Mouse (Mus musculus) hindbrain, embryonic 13.5 days (tissue): Measurements from ENCODE around the gene Tmem176b. TPM values are rescaled to one million over a fixed set of nuclear protein-coding genes. Genes with fewer than 3 reads are reported as not detected.
A peak's percentile ranks its signal among the peaks of the same experiment; 100 is the strongest.
"Not testable (repeated sequence)": the region's sequence is repeated elsewhere in the genome, so short reads cannot be mapped to it uniquely, and the experiment has no call there.

ENCODE experiments used
- ATAC-seq: fragments of 200-750 bp; cut with Nextera tagmentation; 2 replicates; pipeline ENCODE4 v1.8.0; 2017; ENCODE audit warnings: moderate TSS enrichment; ENCODE audit not compliant: low FRiP score
- H3K27ac ChIP-seq: fragments of 300-500 bp; sonication (generic); 2 replicates; pipeline ENCODE4 v1.5.1; 2015; ENCODE audit warnings: inconsistent platforms, mild to moderate bottlenecking, moderate library complexity
- H3K27me3 ChIP-seq: fragments of 300-500 bp; sonication (generic); 2 replicates; pipeline ENCODE4 v1.6.1; 2015; ENCODE audit warnings: mild to moderate bottlenecking, inconsistent platforms
- H3K36me3 ChIP-seq: fragments of 300-500 bp; sonication (generic); 2 replicates; pipeline ENCODE4 v1.6.1; 2015; ENCODE audit warnings: mild to moderate bottlenecking, inconsistent platforms
- H3K4me1 ChIP-seq: fragments of 300-500 bp; sonication (generic); replicated peaks from 2 replicates; pipeline ENCODE4 v1.6.1; 2015; ENCODE audit warnings: inconsistent platforms
- H3K4me2 ChIP-seq: fragments of 300-500 bp; sonication (generic); 2 replicates; pipeline ENCODE4 v1.6.1; 2015; ENCODE audit warnings: inconsistent platforms, mild to moderate bottlenecking, moderate library complexity
- H3K4me3 ChIP-seq: fragments of 300-500 bp; sonication (generic); 2 replicates; pipeline ENCODE4 v1.5.1; 2015; ENCODE audit warnings: mild to moderate bottlenecking, inconsistent platforms
- H3K9ac ChIP-seq: fragments of 300-500 bp; sonication (generic); 2 replicates; pipeline ENCODE4 v1.6.1; 2015; ENCODE audit warnings: mild to moderate bottlenecking, inconsistent platforms
- H3K9me3 ChIP-seq: fragments of 300-500 bp; sonication (generic); 2 replicates; pipeline ENCODE4 v1.6.1; 2016; ENCODE audit warnings: inconsistent platforms
- WGBS: fragments of 180-500 bp; shearing (Covaris S2); methylation state at CpG from one replicate; pipeline ENCODE4 v1.1.7; 2015; 5-methylcytosine and 5-hydroxymethylcytosine counted together
- polyA plus RNA-seq: library from polyadenylated mRNA; unstranded; fragments of >200 nt; fragmentation: Nextera tagmentation; extraction: Ambion mirVana; gene quantifications from 2 replicates; pipeline ENCODE4 v1.2.1, GENCODE M21; 2015

Gene Tmem176b
- polyA plus RNA-seq, 1 experiment from 2014 or later = 118 TPM

- Histone ChIP-seq H3K4me1 (peaks cover 47% of the 10 kb centered on the region), H3K27ac (no peak overlapping the region), H3K9ac (no peak overlapping the region), H3K4me2 (peak overlapping the region; percentile 59; the same call in 1 of the 2 replicates), H3K27me3 (no peaks in the 10 kb centered on the region), H3K4me3 (no peak overlapping the region), H3K36me3 (peaks cover 30% of the 10 kb centered on the region), H3K9me3 (no peaks in the 10 kb centered on the region)
- 81% methylated on average over 6 of the region's 6 CpGs for WGBS
- ATAC-seq = no peak
Measured at GRCm38 (mm10) chr6:48838321-48839080, 2.8 kb downstream of the Tmem176b start.

GRCm38 (mm10) chr6:48837516-48837915 lies 3.8 kb downstream of the Tmem176b start:
- Histone ChIP-seq H3K4me3 (no peak overlapping the region), H3K9ac (no peak overlapping the region), H3K4me1 (peaks cover 45% of the 10 kb centered on the region), H3K27me3 (no peaks in the 10 kb centered on the region), H3K9me3 (no peaks in the 10 kb centered on the region), H3K36me3 (peaks cover 38% of the 10 kb centered on the region), H3K4me2 (no peak overlapping the region), H3K27ac (no peak overlapping the region)
- ATAC-seq = no peak
- 81% methylated on average over 7 of the region's 7 CpGs for WGBS

DNA sequence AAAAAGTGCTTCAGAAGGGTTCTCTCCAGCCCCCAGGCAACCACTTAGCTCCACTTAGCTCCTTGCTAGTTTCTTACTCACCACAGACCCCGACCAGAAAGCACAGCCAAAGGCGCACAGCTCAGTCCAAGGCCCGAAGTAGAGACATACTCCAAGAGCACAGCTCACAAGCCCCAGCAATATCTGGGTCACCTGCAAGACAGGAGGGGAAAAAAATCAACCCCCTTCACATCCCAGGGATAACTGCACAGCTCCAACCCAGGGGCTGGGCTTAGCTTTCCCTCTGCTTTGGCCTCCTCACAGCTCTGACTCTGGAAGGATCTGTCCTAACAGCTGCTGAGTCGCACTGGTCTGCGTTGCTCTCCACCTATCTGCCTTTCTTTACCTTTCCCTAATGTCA lies 5.2 kb downstream of the Tmem176b start:
- Histone ChIP-seq H3K27me3 (no peaks in the 10 kb centered on the region), H3K27ac (no peak overlapping the region), H3K9ac (no peak overlapping the region), H3K36me3 (peaks cover 38% of the 10 kb centered on the region), H3K4me2 (no peak overlapping the region), H3K4me3 (no peak overlapping the region), H3K4me1 (peaks cover 32% of the 10 kb centered on the region), H3K9me3 (no peaks in the 10 kb centered on the region)
- ATAC-seq = no peak
- 89% methylated on average over 5 of the region's 5 CpGs for WGBS

DNA sequence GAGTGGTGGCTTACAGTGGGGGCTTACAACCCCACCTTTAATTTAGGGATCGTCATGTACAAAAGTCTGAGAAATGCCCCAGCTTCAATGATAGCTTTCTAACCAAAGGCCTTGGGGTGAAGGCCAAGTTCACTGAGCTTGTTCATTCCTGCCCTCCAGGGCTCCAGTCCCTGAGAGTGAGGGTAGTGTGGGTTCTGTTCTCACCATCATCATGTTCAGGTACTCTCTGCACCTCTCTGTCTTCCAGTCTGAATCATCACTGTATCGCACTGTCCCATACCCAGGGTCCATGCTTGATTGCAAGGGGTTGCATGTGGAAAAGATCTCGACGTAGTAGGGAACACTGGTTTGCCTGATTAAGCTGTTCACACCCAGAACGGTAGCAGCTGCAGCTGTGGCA lies 6.1 kb downstream of the Tmem176b start:
- H3K4me1 ChIP-seq = peaks cover 23% of the 10 kb centered on the region
- H3K4me3 ChIP-seq = no peak overlapping the region
- WGBS = 86% methylated on average over 5 of the region's 5 CpGs
- no peaks in the 10 kb centered on the region for H3K9me3 ChIP-seq
- no peak overlapping the region for H3K27ac ChIP-seq
- no peaks in the 10 kb centered on the region for H3K27me3 ChIP-seq
- no peak overlapping the region for H3K9ac ChIP-seq
- H3K4me2 ChIP-seq = no peak overlapping the region
- peaks cover 38% of the 10 kb centered on the region for H3K36me3 ChIP-seq
- no peak for ATAC-seq

DNA sequence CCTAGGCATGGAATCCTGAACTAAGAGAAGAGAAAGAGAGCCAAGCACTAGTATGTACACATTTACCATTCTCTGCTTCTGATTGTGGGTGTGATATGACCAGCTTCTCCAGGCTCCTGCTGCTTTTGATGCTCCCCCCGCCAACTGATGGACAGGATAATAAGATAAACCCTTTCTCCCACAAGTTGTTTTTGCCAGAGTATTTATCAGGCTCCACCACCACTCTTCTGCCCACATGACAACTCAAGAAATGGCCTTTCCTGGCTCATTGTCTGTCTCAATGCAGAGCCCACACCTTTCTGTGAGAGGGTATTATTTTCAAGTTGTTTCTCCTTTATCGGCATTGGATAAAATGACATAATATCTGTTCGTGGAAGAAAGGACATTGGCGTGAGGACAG lies 7.8 kb downstream of the Tmem176b start:
- no peak overlapping the region for H3K27ac ChIP-seq

GRCm38 (mm10) chr6:48832426-48832825 lies 8.9 kb downstream of the Tmem176b start:
- no peak for ATAC-seq
- Histone ChIP-seq H3K27me3 (0 out of 2 replicates have a peak, but pooled peaks cover 3% of the 10 kb centered on the region), H3K27ac (no peak overlapping the region), H3K4me1 (no peaks in the 10 kb centered on the region), H3K36me3 (peaks cover 35% of the 10 kb centered on the region), H3K9me3 (no peaks in the 10 kb centered on the region), H3K4me2 (no peak overlapping the region), H3K4me3 (no peak overlapping the region), H3K9ac (no peak overlapping the region)
- 91% methylated on average over 1 of the region's 1 CpGs for WGBS

More for the DNA sequence above, 7.8 kb downstream of the Tmem176b start:
- H3K9ac ChIP-seq = no peak overlapping the region
- 94% methylated on average over 4 of the region's 4 CpGs for WGBS
- H3K9me3 ChIP-seq = no peaks in the 10 kb centered on the region
- no peak overlapping the region for H3K4me3 ChIP-seq
- no peak overlapping the region for H3K4me2 ChIP-seq
- peaks cover 38% of the 10 kb centered on the region for H3K36me3 ChIP-seq
- 0 out of 2 replicates have a peak, but pooled peaks cover 3% of the 10 kb centered on the region for H3K27me3 ChIP-seq
- ATAC-seq = no peak
- peaks cover 5% of the 10 kb centered on the region for H3K4me1 ChIP-seq

GRCm38 (mm10) chr6:48831141-48831540 lies 10.2 kb downstream of the Tmem176b start:
- no peak for ATAC-seq
- Histone ChIP-seq H3K9me3 (no peaks in the 10 kb centered on the region), H3K27ac (no peak overlapping the region), H3K4me1 (no peaks in the 10 kb centered on the region), H3K27me3 (0 out of 2 replicates have a peak, but pooled peaks cover 3% of the 10 kb centered on the region), H3K36me3 (peaks cover 33% of the 10 kb centered on the region), H3K4me3 (no peak overlapping the region), H3K4me2 (no peak overlapping the region), H3K9ac (no peak overlapping the region)
- 80% methylated on average over 5 of the region's 5 CpGs for WGBS

DNA sequence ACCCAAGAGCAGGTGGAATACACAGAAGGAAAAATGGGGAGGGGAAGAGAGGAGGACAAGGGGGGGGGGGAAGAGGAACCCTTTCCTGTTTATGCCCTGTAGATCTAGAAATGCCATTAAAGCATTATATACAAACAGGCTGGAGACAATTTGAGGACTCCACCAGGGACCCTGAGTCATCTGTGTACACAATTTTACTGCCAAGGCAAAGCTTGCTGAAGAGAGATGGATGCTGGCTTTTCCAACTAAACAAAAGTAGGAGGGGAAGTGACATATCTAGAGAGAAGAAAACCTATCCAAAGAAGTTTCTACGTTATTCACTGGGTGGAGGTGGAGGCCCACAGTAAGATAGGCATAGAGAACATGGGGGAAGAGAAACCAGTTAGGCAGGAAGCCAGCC lies 11.1 kb downstream of the Tmem176b start:
- Histone ChIP-seq H3K36me3 (peaks cover 25% of the 10 kb centered on the region), H3K27me3 (0 out of 2 replicates have a peak, but pooled peaks cover 3% of the 10 kb centered on the region), H3K27ac (no peak overlapping the region), H3K4me2 (no peak overlapping the region), H3K4me1 (no peaks in the 10 kb centered on the region), H3K9me3 (no peaks in the 10 kb centered on the region), H3K9ac (no peak overlapping the region), H3K4me3 (no peak overlapping the region)
- no peak for ATAC-seq
- WGBS = 74% methylated on average over 1 of the region's 1 CpGs

- Histone ChIP-seq H3K9ac (no peak overlapping the region), H3K4me1 (no peaks in the 10 kb centered on the region), H3K9me3 (no peaks in the 10 kb centered on the region), H3K4me3 (no peak overlapping the region), H3K36me3 (peaks cover 19% of the 10 kb centered on the region), H3K27me3 (0 out of 2 replicates have a peak, but pooled peaks cover 3% of the 10 kb centered on the region), H3K4me2 (no peak overlapping the region), H3K27ac (no peak overlapping the region)
- ATAC-seq = no peak
Measured at GRCm38 (mm10) chr6:48829651-48830050, 11.6 kb downstream of the Tmem176b start.

DNA sequence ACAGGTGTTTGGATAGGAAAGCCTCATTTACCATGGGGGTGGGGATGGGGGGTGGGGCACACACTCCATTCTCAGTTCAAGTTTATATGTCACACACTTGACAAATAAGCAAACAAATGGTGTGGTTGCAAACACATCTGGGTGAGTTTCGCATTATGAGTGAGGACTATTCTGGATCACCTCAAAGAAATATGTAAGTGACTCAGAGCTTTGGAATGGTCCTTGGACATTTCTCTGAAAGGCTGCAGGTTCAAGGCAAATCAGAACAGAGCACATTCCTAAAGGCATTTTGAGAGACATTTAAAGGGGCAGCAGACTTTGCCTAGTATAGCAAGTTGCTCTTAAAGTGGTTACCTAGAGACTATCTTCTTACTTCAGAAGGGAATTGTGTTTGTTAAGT lies 12.3 kb downstream of the Tmem176b start:
- no peak for ATAC-seq
- Histone ChIP-seq H3K4me2 (no peak overlapping the region), H3K9me3 (no peaks in the 10 kb centered on the region), H3K36me3 (peaks cover 13% of the 10 kb centered on the region), H3K27me3 (0 out of 2 replicates have a peak, but pooled peaks cover 3% of the 10 kb centered on the region), H3K4me1 (no peaks in the 10 kb centered on the region), H3K27ac (no peak overlapping the region), H3K9ac (no peak overlapping the region), H3K4me3 (no peak overlapping the region)
- WGBS = 90% methylated on average over 1 of the region's 1 CpGs

DNA sequence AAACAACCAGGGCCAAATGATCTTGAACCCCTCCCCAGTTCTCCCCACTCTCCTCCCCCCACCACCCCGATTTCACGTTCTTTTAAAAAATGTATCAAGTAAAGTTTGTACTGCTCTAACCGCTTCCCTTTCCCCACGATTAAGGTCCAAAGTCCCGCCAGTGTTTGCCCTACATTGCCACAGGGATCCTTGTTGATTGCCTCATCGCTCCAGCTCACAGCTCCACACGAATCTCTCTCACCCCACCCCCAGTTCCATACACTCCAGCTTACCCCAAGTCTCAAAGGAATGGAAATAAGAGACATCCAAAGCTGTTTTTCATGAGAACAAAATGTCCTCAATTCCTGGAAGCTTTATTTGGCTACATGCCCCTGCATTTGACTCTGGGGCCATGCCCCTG lies 16.3 kb downstream of the Tmem176b start:
- H3K27me3 ChIP-seq = 0 out of 2 replicates have a peak, but pooled peaks cover 3% of the 10 kb centered on the region
- no peak overlapping the region for H3K9ac ChIP-seq
- no peak overlapping the region for H3K4me2 ChIP-seq
- H3K27ac ChIP-seq = no peak overlapping the region
- H3K36me3 ChIP-seq = no peaks in the 10 kb centered on the region
- H3K9me3 ChIP-seq = no peaks in the 10 kb centered on the region
- 74% methylated on average over 7 of the region's 7 CpGs for WGBS
- no peaks in the 10 kb centered on the region for H3K4me1 ChIP-seq
- no peak overlapping the region for H3K4me3 ChIP-seq
- no peak for ATAC-seq

GRCm38 (mm10) chr6:48821991-48822785 lies 19.1 kb downstream of the Tmem176b start:
- H3K4me3 ChIP-seq, H3K4me1 ChIP-seq, H3K36me3 ChIP-seq, H3K27ac ChIP-seq, ATAC-seq, H3K4me2 ChIP-seq, H3K27me3 ChIP-seq, H3K9me3 ChIP-seq, H3K9ac ChIP-seq: not testable (repeated sequence)
- 85% methylated on average over 7 of the region's 7 CpGs for WGBS
